Mouse (Mus musculus) adrenal gland, postnatal 36 days (tissue): ENCODE results near the gene Nanp. TPM values are rescaled to one million over a fixed set of nuclear protein-coding genes. Genes with fewer than 3 reads are reported as not detected.

Experiments
- DNase-seq, 2 experiments: peaks; one replicate each; pipeline ENCODE4 v3.0.0; 2021; ENCODE audit warnings: mixed read lengths in 1 of 2
- long read RNA-seq, 2 experiments: library from polyadenylated mRNA; stranded (forward); transcript quantifications; one replicate each; pipeline ENCODE4 v2.0.0; 2021; ENCODE audit warnings: borderline sequencing depth in 2 of 2
- total RNA-seq, 2 experiments: library from RNA; stranded (reverse); gene quantifications; 2 replicates each; pipeline ENCODE4 v1.2.3; 2021

The Nanp gene
- 10 to 100 TPM in 1 of 2 experiments, 1 to 10 TPM in 1; 8.7 to 11.1 TPM for total RNA-seq
- long read RNA-seq, experiment 1, transcript Nanp-201 (2 exons, 1,394 nt): major isoform, 22 of 22 reads
- long read RNA-seq, experiment 1, partial matches to known transcripts: 0 of 22 reads
- long read RNA-seq, experiment 1, other reads (novel, unspliced or antisense): 0 of 22 reads
- long read RNA-seq, experiment 2, partial matches to known transcripts: 0 of 4 reads
- long read RNA-seq, experiment 2, other reads (novel, unspliced or antisense): 1 of 4 reads

GRCm38 (mm10) chr2:151039232-151039695 is at the start of gene Nanp, which contains the start of gene Ninl:
Gene Nanp, minus strand, starts transcription at chr2:151039398.
Gene Ninl, minus strand, starts transcription at chr2:151039382.
- peak; percentile 94 to 96 for DNase-seq

- no peak for DNase-seq
These were observed 17.4 kb upstream of the Nanp start for GRCm38 (mm10) chr2:151056637-151057036.

- no peak for DNase-seq
These were observed 1.2 kb upstream of the Nanp start for GRCm38 (mm10) chr2:151040411-151040810.

DNA sequence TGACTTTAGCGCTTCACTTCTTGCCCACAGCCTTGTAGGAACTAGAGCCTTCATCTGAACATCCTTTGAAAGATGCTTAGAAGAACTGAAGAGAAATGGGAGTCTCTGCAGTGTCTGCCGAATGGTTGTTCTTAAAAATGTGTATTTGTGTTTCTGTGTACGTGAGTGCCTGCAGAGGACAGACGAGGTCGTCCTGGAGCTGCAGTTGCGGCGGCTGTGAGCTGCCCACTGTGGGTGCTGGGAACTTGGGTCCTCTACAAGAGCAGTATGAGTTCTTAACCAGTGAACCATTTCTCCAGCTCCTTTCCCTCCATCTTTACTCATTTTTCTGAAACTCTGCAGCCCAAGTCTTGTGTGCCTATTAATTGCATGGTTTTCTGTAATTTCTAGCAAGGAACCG is 528 bp upstream of the Nanp start:
- peak; percentile 7 to 8 for DNase-seq

- DNase-seq: no peak
These were observed 381 bp downstream of the Nanp start for GRCm38 (mm10) chr2:151038811-151039222.

- DNase-seq: peak in 1 of 2 experiments; percentile 2
These were observed 1.2 kb downstream of the Nanp start for GRCm38 (mm10) chr2:151037876-151038552.

DNA sequence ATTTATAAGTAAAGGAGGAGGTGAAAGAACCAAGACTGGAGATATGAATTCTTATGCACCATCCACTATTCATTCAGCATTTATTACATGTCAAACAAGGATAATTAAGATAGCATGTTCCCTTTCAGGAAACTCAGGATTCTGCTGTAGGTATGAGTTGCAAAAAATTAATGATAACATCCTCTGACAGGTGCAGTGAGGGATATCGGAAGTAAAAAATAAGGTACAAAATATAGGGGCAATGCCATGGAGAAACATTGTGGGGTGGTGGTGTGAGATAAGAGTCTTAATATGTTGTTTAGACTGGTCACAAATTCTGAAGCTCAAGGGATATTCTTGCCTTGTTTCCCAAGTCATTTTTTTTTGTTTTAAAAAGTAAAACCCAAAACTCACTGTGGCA is 1.9 kb downstream of the Nanp start:
- DNase-seq: no peak

DNA sequence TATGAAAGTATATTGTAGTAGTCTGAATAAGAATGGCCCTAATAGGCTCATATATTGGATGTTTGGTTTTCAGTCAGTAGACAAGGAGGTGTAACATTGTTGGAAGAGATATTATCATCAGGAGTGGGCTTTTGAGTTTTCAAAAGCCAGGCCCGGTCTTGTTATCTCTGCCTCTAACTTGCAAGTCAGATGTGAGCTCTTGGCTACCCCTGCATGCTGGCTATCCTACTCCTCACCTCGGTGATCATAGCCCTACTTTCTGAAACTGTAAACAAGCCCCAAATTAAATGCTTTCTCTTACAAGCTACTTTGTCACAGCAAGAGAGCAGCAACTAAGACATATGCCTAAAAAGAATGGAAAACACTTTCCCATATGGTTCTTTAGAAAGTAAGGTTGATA is 2.5 kb downstream of the Nanp start:
- DNase-seq: no peak

DNA sequence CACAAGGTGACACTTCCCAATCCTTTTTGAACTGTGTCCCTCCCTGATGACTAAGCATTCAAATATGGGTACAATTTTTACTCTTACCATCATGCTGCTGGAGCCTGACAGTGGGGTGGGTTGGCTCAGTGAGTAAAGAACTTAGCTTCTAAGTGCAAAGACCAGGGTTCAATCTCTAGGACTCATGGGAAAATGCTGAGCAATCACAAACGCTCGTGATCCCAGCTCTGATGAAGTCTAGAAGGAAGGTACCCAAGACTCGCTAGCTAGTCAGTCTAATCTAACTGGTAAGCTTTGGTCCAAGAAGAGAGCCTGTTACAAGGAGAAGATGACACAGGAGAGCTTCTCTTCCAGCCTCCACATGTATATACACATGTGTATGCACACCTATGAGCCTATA is 4.8 kb downstream of the Nanp start:
- no peak for DNase-seq

GRCm38 (mm10) chr2:151021158-151021557 is 18.0 kb downstream of the Nanp start:
- DNase-seq: no peak

DNA sequence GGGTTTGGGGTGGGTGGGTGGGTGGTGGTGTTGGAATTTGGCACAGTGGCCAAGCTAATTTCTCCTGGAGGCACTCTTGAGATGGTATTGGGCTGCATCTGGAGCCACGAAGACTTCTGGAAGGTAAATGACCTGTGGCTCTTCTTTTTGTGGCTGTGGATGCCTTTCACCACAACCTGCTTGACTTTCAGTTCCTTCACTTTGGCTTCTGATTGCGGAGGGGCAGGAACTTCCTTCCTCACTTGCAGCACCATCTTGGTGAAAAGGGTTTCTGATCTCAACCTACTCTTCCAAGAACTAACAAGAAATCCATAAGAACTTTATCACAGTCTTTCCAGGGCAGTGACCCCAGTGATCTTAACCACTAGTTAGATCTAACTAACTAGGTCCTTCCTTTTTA is 23.9 kb downstream of the Nanp start:
- no peak for DNase-seq

DNA sequence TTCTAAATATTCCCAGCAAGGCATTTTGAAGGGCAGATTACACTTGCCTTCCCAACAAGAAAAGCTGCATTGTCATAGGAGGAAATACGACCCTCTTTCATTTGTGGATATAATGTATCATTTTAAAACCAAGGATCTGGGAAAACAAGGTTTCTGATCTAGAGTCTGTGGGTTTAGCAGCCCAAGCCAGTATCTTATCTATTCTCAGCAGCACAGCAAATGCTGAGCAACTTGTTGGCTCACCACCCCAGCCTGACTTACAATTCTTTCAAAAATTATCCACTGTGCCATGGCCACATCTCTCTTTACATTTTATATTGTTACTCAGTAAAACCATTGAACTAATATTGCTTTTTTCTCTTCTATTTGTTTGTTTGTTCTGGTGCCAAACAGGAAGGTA is 27.9 kb downstream of the Nanp start:
- no peak for DNase-seq

GRCm38 (mm10) chr2:151009515-151010085 is 29.6 kb downstream of the Nanp start:
- DNase-seq: no peak

DNA sequence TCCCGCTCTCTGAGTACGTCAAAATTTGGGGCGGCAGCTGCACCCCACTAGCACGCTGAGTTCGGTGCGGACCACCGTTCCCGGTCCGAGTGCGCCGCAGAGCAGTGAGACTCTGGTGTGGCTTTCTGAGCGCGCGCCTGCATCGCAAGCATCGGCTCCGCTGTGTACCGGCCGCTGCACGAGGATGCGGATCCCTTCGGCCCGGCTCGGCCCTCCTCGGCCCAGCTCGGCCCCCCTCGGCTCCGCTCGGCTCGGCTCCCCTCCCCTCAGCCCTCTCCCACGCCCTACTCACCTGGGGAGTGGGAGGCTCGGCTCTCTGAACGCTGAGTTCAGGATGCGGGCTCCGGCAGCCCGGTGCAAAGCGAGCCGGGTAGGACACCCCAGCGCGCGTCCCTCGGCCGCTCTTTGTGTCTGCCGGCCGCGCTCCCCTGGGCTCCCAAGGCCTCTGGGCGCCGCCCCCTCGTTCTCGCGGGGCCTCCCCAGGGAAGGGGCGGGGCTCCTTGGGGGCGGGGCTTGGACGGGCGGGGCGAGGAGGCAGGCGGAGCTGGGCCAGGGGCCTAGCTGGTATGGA is 30.2 kb downstream of the Nanp start:
- peak; percentile 87 to 89 for DNase-seq

GRCm38 (mm10) chr2:151008517-151008932 is 30.7 kb downstream of the Nanp start:
- DNase-seq: peak; percentile 39 to 60

- DNase-seq: no peak
These were observed 31.2 kb downstream of the Nanp start for GRCm38 (mm10) chr2:151008006-151008405.

- DNase-seq: peak; percentile 75 to 77
These were observed 32.8 kb downstream of the Nanp start for GRCm38 (mm10) chr2:151006281-151006945.

DNA sequence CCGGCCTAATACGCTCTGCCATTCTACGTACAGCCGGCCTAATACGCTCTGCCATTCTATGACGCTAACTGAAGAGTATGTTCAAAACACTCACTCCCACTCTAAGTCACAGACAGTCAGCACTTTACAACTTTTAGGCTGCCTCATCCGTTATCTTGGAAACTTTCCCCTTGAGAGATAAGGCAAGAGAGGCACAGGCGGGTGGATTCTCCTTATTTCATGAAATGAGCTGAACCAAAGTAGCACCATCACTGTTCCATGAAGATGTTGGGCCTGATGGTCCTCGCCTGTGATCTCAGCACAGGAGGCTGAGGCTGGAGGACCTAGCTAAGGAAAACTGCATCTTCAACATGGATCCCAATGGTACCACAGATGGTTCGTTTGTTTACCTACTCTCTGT is 34.8 kb downstream of the Nanp start:
- no peak for DNase-seq

GRCm38 (mm10) chr2:151003796-151004195 is 35.4 kb downstream of the Nanp start:
- DNase-seq: no peak

DNA sequence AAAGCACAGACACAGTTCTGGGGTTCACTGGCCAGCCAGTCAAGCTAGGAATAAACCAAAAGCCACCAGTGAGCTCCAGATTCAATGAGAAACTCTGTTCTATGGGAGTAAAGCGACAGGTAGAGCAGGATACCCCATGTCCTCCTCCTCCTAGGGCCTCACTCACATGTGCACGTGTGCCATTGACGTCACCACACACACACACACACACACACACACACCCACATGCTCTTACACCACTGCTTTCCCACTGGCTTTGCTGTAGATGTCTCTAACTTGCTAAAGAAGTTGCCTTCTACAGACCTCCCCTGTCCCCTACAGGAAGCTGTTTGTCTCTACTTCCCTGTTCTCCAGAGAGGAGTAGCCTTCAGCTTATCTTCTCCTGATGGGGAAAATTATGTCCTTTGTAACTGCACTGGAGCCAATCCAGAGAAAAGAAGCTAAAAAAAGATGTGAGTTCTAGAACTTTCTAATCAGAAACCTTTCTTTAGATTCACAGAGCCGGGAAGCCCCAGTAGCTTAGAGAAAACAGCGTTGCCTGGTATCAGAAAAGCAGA is 37.5 kb downstream of the Nanp start:
- DNase-seq: no peak

GRCm38 (mm10) chr2:151000402-151001178 is 38.6 kb downstream of the Nanp start:
- peak; percentile 62 to 71 for DNase-seq
